Mouse (Mus musculus) heart, adult 2 months (tissue): Measurements from ENCODE around the gene Dpf3. TPM values are rescaled to one million over a fixed set of nuclear protein-coding genes. Genes with fewer than 3 reads are reported as not detected.

ENCODE experiments used
- DNase-seq, 2 experiments: peaks; one replicate each; pipeline ENCODE4 v3.0.0; 2021
- H3K27ac ChIP-seq: fragments of 200-600 bp; 2 replicates; pipeline ENCODE4 v1.8.1; 2022
- H3K27me3 ChIP-seq: fragments of 200-500 bp; 2 replicates; pipeline ENCODE4 v1.6.1; 2012; ENCODE audit warnings: mild to moderate bottlenecking, low read length, inconsistent platforms, mixed read lengths; ENCODE audit not compliant: control insufficient read depth, insufficient read depth
- H3K36me3 ChIP-seq: fragments of 200-500 bp; 2 replicates; pipeline ENCODE4 v1.6.1; 2012; ENCODE audit warnings: low read length, inconsistent platforms; ENCODE audit not compliant: control insufficient read depth, insufficient read depth
- H3K4me1 ChIP-seq: fragments of 200-500 bp; 2 replicates; pipeline ENCODE4 v1.6.1; 2011; ENCODE audit warnings: low read length; ENCODE audit not compliant: control insufficient read depth, insufficient read depth
- H3K4me3 ChIP-seq: fragments of 200-600 bp; 2 replicates; pipeline ENCODE4 v1.8.1; 2022
- H3K79me2 ChIP-seq: fragments of 200-500 bp; replicated peaks from 2 replicates; pipeline ENCODE4 v1.6.1; 2012; ENCODE audit warnings: mild to moderate bottlenecking, inconsistent platforms, low read length, moderate library complexity, mixed read lengths; ENCODE audit not compliant: control insufficient read depth, insufficient read depth
- H3K9ac ChIP-seq: fragments of 200-500 bp; 2 replicates; pipeline ENCODE4 v1.6.1; 2012; ENCODE audit warnings: low read depth, mild to moderate bottlenecking, control low read depth, inconsistent platforms, low read length, mixed read lengths
- CTCF ChIP-seq: fragments of 200-600 bp; IDR thresholded peaks from 2 replicates; pipeline ENCODE4 v1.8.1; 2022; ENCODE audit warnings: antibody characterized with exemption, mild to moderate bottlenecking, moderate library complexity
- EP300 ChIP-seq: fragments of 200-500 bp; IDR thresholded peaks from 2 replicates; pipeline ENCODE4 v1.6.1; 2011; ENCODE audit warnings: low read depth, low read length, control low read depth; ENCODE audit not compliant: insufficient read depth
- POLR2A ChIP-seq: fragments of 200-500 bp; IDR thresholded peaks from 2 replicates; pipeline ENCODE4 v1.6.1; 2011; ENCODE audit warnings: mild to moderate bottlenecking, low read depth, low read length, control low read depth; ENCODE audit not compliant: insufficient read depth
- WGBS: fragments of 180-500 bp; shearing (Covaris S2); methylation state at CpG from one replicate; pipeline ENCODE4 v1.1.7; 2018; 5-methylcytosine and 5-hydroxymethylcytosine counted together
- intact Hi-C: fragments of 180-260 bp; cut with DNase I; formaldehyde crosslinking; loops from one replicate; pipeline ENCODE4 v1.15.1; 2025
- polyA plus RNA-seq: library from polyadenylated mRNA; depleted of rRNA; stranded (reverse); fragments of >200 nt; gene quantifications from 2 replicates; pipeline ENCODE4 v1.2.3, GENCODE M21; 2012
- total RNA-seq, 2 experiments: library from RNA; stranded (reverse); gene quantifications; 2 replicates each; pipeline ENCODE4 v1.2.3; 2021

Dpf3 gene
- total and polyA plus RNA-seq, 3 experiments, result 9.1 to 18.8 (median 16.6) TPM

DNA sequence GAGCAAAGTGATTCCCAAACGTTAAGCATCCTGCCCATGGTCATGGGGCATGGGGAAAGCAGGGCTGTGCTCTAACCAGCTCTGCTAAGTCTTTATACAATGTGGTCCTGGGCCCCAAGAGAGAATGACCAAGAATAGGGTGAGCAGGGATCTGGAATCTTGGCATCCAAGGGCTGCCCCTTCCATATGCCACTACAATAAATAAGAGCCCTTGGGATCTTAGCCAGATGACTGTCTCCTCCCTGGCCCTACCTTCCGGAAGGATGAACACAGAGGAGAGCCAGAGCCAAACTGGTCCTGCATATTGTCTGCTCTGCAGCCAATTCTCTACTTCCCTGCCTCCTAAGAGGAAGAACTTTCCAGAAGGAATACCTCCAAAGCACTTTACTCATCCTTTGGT is 238.9 kb downstream of the Dpf3 start:
- Histone ChIP-seq H3K9ac (no peak overlapping the region), H3K27me3 (no peaks in the 10 kb centered on the region), H3K36me3 (no peaks in the 10 kb centered on the region), H3K79me2 (no peaks in the 10 kb centered on the region), H3K4me1 (peaks cover 3% of the 10 kb centered on the region; the same call in 1 of the 2 replicates), H3K4me3 (no peak overlapping the region), H3K27ac (no peak overlapping the region)
- DNase-seq, result no peak
- intact Hi-C loops, result loop anchor here (5.0 kb wide), 1 partner anchor 101 kb away; no protein-coding TSS in a partner anchor
- WGBS, result 73% methylated on average over 2 of the region's 2 CpGs
- TF ChIP-seq EP300, result no peak
- no peak for TF ChIP-seq CTCF
- TF ChIP-seq POLR2A, result no peak

DNA sequence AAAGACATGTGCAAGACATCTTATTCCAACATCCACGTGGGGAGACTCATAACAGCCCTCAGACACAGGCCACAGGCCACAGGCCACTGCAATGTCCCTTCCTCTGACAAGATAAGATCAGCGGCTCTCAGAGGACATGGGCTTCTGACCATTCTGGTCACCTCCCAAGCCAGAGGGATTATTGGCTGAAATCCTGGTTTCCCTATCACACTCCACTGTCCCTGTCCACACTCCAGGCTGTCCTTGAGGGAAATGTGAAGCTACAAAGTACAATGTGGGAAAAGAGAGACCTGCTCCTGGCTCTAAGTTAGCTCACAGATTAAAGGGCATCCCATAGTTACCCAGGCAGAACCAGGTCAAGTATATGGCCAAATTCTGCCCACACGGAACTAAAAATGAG is 239.8 kb downstream of the Dpf3 start:
- TF ChIP-seq CTCF (no peak), EP300 (peak; percentile 61)
- 33% methylated on average over 3 of the region's 3 CpGs for WGBS
- Histone ChIP-seq H3K36me3 (no peaks in the 10 kb centered on the region), H3K79me2 (no peaks in the 10 kb centered on the region), H3K27ac (no peak overlapping the region), H3K27me3 (no peaks in the 10 kb centered on the region), H3K9ac (no peak overlapping the region), H3K4me3 (no peak overlapping the region), H3K4me1 (peaks cover 3% of the 10 kb centered on the region; the same call in 1 of the 2 replicates)
- peak; percentile 38 to 60 for DNase-seq
- intact Hi-C loops, result loop anchor here (5.0 kb wide), 1 partner anchor 100 kb away; no protein-coding TSS in a partner anchor

DNA sequence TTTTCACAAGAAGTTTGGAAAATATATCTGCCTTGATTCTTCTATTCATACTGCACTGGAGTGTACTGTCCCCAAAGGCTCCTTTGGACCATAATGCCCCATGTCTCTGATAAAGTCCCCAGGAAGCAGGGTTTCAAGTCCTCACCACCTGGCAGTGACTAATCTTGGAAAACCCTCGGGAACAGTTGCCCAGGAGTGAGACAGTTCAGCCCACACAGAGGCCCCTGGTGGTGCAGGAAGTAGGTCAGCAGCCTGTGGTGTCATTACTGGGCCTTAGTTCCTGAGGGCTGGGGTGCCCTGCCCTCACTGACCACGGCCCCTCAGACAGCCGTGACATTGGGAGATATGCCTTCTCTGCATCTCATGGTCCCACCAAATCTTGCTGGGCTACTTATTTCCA is 246.5 kb downstream of the Dpf3 start:
- peak in 1 of 2 experiments; percentile 21 for DNase-seq
- Histone ChIP-seq H3K27ac (no peak overlapping the region), H3K4me3 (no peak overlapping the region), H3K9ac (no peak overlapping the region), H3K36me3 (no peaks in the 10 kb centered on the region), H3K4me1 (peaks cover 2% of the 10 kb centered on the region; the same call in 1 of the 2 replicates), H3K79me2 (no peaks in the 10 kb centered on the region), H3K27me3 (no peaks in the 10 kb centered on the region)
- 16% methylated on average over 3 of the region's 3 CpGs for whole genome bisulfite sequencing
- intact Hi-C loops, result no loop called here
- TF ChIP-seq POLR2A, result no peak
- no peak for TF ChIP-seq CTCF
- no peak for TF ChIP-seq EP300

DNA sequence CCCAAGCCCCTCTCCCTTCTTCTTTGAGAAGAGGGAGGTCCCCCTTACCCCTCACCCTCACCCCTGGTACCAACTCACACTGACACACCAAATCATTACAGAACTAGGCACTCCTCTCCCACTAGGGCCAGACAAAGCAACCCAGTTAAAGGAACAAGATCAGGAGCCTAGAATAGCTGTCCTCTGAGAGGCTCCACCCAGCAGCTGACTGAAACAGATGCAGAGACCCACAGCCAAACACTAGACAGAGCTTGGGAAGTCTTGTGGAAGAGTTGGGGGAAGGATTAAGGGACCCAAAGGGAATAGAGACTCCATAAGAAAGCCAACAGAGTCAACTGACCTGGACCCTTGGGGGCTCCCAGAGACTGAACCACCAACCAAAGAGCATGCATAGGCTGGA is 246.9 kb downstream of the Dpf3 start:
- Histone ChIP-seq H3K4me3 (no peak overlapping the region), H3K27me3 (no peaks in the 10 kb centered on the region), H3K79me2 (no peaks in the 10 kb centered on the region), H3K27ac (no peak overlapping the region), H3K36me3 (no peaks in the 10 kb centered on the region), H3K4me1 (peaks cover 2% of the 10 kb centered on the region; the same call in 1 of the 2 replicates), H3K9ac (no peak overlapping the region)
- intact Hi-C loops, result no loop called here
- peak in 1 of 2 experiments; percentile 27 for DNase-seq
- TF ChIP-seq EP300 (no peak), CTCF (no peak), POLR2A (no peak)

DNA sequence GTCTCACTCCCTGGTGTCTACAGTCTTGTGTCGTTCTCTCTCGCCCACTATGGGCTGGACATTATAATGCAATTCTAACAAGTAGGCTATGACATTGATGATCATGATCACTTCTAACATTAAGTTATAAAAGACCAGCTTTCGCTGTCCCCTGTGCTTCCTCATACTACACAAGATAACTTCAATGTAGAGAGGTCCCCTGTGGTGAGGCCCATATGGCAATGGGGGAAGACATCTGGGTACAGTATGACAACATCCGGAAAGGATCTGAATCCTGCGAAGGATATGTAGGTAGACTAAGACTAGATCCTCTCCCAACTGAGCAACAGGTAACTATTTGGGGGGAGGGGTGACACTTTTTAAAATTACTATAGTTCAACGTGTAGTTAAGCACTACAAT is 251.7 kb downstream of the Dpf3 start:
- 93% methylated on average over 6 of the region's 6 CpGs for WGBS
- no peaks in the 10 kb centered on the region for H3K79me2 ChIP-seq
- H3K36me3 ChIP-seq, result no peaks in the 10 kb centered on the region
- TF ChIP-seq EP300 (no peak), POLR2A (no peak), CTCF (no peak)
- no peak overlapping the region for H3K27ac ChIP-seq
- intact Hi-C loops, result no loop called here
- no peaks in the 10 kb centered on the region for H3K27me3 ChIP-seq
- no peaks in the 10 kb centered on the region for H3K4me1 ChIP-seq
- no peak overlapping the region for H3K9ac ChIP-seq
- DNase-seq, result no peak
- no peak overlapping the region for H3K4me3 ChIP-seq

DNA sequence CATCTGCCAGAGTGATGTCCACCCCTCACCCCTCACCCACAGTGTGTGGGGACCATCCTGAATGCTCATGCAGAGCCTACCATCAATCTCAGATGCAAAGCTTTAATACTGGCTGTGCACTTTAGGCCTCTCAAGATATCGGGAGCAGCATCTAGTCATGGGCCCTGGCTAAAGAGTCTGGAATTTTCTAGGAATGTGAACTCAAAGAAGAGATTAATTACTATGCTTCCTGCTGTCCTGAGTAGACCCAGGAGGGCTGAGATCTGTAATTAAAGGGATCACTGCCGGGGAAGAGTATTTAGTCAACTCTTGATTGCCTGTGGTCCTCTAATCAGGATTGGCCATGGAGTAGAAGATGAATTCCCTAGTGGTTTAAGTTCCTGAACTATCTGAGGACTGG is 252.5 kb downstream of the Dpf3 start:
- Histone ChIP-seq H3K27me3 (no peaks in the 10 kb centered on the region), H3K4me1 (no peaks in the 10 kb centered on the region), H3K4me3 (no peak overlapping the region), H3K27ac (no peak overlapping the region), H3K36me3 (no peaks in the 10 kb centered on the region), H3K9ac (no peak overlapping the region), H3K79me2 (no peaks in the 10 kb centered on the region)
- no peak for DNase-seq
- intact Hi-C loops, result no loop called here
- no peak for TF ChIP-seq POLR2A
- 69% methylated on average over 2 of the region's 2 CpGs for WGBS
